Mouse (Mus musculus): Measurements from ENCODE around the gene Lrrc8a.

Lrrc8a gene

DNA sequence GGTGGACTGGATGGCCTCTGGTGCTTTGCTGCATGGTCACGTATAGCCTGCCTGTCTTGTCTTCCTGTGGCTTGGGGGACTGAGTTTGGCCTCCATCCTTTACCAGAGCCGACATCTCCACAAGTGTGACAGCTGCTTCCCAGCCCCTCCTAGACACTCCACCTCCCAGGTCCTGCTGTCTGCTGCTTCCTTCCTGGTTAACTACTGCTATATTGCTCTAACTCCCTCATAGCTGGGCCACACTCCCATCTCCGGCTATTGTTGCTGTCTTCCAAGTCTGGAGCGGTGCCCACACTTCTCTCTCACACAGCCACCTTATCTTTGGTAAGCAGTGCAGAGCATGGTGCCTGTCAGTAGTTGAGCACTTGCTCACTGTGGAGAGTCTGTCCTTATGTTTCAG, 2.3 kb downstream of the Lrrc8a start:
- no peak for ATAC-seq (ENCODE audit: low TSS enrichment)

DNA sequence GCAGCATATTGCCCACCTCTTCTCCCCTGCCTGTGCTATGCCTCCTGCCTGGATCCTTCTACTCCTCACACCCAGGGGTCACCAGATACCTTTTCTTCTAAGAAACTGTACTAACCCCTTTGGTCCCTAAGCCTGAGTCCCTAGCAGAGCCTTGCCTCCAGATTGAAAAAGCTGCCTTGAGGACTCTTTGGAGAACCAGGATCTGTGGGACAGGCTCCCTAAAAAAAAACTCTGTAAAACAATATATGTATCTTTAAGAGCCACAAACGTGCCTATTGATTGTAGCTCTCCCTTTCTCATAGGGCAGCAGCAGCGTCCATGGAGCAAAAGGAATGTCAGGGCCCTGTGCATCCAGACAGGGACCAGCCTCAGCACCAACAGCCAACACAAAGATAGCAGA, 2.8 kb downstream of the Lrrc8a start, which contains the start of gene Gm28035:
Gene Gm28035, plus strand, starts transcription at position 301 of the 400 bp plus-strand sequence.
- ATAC-seq (ENCODE audit: low TSS enrichment), result no peak

DNA sequence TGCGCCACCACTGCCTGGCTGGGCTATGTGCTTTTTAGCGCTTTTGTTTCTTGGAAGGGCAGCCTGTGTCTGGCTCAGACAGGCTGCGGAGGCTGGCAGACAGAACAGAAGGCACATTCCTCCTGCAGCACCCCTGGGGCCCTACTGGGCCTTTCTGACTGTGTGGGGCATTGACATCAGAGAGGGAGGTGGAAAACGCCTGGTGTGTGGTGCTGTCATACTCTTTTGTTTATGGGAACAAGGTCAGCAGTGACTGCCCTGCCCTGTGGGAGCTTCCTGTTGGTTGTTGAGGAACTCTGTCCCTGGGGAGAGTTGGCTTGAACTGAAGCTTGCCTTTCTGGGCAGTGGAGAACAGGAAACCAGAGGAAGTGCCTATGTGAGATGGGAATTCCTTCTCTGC, 5.0 kb downstream of the Lrrc8a start:
- no peak for ATAC-seq (ENCODE audit: low TSS enrichment)

- no peak for ATAC-seq (ENCODE audit: low TSS enrichment)
Observed at GRCm38 (mm10) chr2:30243391-30243790, 5.9 kb downstream of the Lrrc8a start.

- no peak for ATAC-seq (ENCODE audit: low TSS enrichment)
Observed at GRCm38 (mm10) chr2:30244595-30245178, 7.2 kb downstream of the Lrrc8a start.

GRCm38 (mm10) chr2:30247036-30247435, 9.5 kb downstream of the Lrrc8a start:
- no peak for ATAC-seq (ENCODE audit: low TSS enrichment)

DNA sequence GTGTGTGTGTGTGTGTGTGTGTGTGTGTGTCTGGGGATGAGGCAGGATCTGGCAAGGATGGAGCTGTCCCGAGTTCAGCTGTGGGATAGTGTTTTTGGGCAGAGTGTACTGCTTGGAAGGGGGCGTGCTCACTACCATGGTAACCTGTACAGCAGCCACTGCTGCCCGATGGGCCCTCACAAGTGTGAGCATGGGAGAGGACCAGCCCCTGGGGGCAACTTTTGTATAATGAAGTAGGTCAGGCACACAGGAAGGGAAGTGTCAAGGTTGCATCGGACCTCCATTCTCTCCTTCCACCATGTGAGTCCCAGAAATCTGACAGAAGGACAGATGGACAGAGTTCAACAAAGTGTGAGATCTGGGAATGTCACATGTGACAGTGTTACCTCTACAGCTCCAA, 10.2 kb downstream of the Lrrc8a start:
- no peak for ATAC-seq (ENCODE audit: low TSS enrichment)

GRCm38 (mm10) chr2:30249182-30249581, 11.7 kb downstream of the Lrrc8a start:
- peak; percentile 53; the same call in 1 of the 2 replicates for ATAC-seq (ENCODE audit: low TSS enrichment)

GRCm38 (mm10) chr2:30250166-30251128, 12.9 kb downstream of the Lrrc8a start:
- no peak for ATAC-seq (ENCODE audit: low TSS enrichment)

DNA sequence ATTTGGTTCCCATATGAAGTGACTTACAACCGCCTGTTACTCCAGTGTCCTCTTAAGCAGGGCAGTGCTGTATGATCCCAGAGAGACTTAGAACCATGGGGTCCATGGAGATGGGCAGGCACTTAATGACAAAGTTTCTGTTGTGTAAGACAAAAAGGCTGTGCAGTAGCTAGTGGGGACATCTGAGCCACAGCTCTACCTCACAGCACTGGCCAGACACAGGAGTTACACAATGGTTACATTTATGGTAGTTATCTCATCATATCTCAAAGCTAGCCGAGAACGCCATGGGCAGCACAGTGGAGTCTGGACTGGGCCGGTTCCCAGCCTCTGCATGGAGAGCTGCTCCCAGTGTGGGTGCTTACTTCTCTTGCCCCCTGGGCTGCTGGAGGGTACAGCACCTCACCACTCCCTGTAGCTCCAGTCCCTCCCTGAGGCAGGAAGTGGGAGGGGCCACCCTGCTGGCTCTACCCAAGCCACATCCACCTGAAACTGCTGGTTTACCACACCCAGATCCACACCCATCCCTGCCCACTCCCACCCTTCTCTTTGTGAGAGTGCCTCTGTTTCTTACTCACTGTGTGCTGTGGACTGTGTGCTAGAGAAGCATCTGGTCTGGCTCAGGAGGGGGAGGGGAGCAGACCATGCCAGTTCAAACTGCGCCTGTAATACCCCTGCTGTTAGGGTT, 14.0 kb downstream of the Lrrc8a start:
- ATAC-seq (ENCODE audit: low TSS enrichment), result peak; percentile 22; the same call in 1 of the 2 replicates

DNA sequence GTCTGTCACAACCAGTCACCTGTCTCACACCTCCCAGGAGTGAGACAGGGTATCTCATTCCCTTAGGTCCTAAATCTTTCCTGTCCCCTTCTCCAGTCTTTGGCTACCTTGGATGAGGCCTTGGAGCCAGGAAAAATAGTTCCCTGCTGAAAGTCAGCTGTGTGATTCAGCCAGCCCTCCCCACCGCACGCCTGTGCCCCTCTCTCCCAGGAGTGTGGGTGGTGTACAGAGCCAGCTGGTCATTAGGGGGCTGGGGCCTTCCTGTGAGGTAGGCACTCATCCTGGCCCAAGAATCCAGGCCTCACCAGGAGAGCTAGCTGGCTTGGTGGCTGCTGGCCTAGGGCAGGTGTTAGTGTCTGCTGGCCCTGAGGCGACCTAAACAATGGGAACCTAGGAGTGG, 15.0 kb downstream of the Lrrc8a start:
- ATAC-seq (ENCODE audit: low TSS enrichment), result peak; percentile 50; the same call in 1 of the 2 replicates

DNA sequence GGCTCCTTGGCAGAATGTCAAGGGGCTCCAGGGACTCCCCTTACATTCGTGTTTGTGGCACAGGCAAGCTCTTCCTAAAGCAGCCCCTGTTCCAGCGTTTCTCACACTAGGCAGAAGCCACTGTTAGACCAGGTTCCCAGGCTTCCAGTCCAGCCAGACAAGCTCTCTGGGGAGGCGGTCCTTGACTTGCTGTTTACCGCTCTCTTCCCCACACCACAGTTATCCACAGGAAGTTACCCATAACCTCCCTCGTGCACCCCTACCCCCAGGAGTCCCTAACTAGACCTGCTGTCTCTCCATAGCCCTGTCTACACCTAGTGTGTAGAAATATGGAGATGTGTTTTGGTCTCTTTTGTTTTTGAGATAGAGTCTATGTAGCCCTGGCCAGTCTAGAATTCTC, 16.3 kb downstream of the Lrrc8a start:
- ATAC-seq (ENCODE audit: low TSS enrichment), result no peak

- ATAC-seq (ENCODE audit: low TSS enrichment), result no peak
Observed at GRCm38 (mm10) chr2:30255631-30256395, 18.3 kb downstream of the Lrrc8a start.

GRCm38 (mm10) chr2:30256616-30257350, 19.3 kb downstream of the Lrrc8a start:
- ATAC-seq (ENCODE audit: low TSS enrichment), result no peak

- no peak for ATAC-seq (ENCODE audit: low TSS enrichment)
Observed at GRCm38 (mm10) chr2:30257699-30258460, 20.4 kb downstream of the Lrrc8a start.

DNA sequence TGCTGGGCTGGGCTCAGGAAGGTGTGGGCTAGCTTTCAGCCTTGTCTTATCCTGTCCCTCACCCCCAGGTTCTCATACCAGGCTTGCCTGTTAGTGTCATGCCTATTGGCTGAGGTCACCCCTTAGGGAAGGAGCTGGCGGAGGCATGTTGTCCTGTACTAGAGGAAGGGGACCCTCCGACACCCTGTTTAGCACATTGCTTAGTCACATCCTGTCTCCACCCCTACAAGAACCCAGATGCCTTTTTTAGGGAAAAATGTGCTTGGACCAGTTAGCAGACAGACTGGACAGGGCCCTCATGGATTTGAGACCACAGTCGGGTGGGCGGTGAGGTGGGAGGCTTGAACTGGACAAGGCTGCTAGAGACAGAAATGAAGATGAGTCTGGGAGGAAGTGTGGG, 21.1 kb downstream of the Lrrc8a start:
- no peak for ATAC-seq (ENCODE audit: low TSS enrichment)

DNA sequence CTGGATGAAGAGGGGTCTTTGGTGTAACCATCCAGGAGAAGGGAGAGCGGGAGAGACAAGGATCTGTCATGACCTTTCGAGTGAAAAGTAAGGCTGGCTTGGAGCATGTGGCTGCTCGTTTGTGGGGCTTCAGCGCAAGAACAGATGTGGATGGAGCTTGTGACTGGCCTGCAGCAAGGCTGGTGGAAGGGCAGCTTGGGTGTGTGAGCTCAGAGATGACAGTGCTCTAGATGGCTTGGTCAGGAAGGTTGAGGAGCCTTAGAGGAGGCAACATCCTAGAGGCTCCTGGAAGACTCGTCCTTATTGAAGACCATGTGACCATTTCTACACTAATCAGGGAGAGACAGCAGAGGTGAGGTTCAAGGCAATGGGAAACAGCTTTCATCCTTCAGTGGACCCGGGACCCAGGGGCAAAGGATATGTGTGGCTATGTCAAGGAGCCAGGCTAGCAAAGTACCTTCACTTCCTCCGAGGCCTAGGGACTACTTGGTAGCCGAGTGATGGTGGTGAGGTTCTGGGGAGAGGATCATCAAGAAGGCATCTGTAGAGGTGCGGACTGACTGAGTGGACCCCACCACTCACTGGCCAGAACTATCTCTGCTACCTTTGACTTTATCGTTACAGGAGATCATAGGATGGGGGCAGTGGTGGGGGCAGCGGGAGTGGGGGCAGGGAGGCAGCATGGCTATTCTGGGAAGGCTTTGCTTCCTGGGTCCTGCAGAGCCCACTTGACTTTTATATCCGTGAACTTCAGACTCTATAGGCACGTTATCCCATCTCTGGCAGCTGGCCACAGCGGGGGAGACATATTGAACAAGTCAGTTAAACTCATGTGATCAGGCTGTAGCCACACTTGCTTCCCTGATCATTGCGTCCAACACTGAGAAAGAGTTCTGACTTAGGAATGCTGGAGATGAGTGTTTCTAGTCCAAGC, 21.9 kb downstream of the Lrrc8a start:
- ATAC-seq (ENCODE audit: low TSS enrichment), result no peak

GRCm38 (mm10) chr2:30261064-30261736, 23.7 kb downstream of the Lrrc8a start:
- no peak for ATAC-seq (ENCODE audit: low TSS enrichment)

All from frontal cortex, adult (tissue).